Mouse (Mus musculus) heart, postnatal 0 days (tissue): Measurements from ENCODE around the gene Pde7b. TPM values are rescaled to one million over a fixed set of nuclear protein-coding genes. Genes with fewer than 3 reads are reported as not detected.

Experiments used
- ATAC-seq: fragments of 200-750 bp; cut with Nextera tagmentation; 2 replicates; pipeline ENCODE4 v1.8.0; 2017; ENCODE audit warnings: low read depth, moderate number of reproducible peaks, moderate library complexity; ENCODE audit not compliant: insufficient read depth
- DNase-seq: peaks from one replicate; pipeline ENCODE4 v3.0.0-alpha.2; 2016; ENCODE audit warnings: low spot score
- H3K27ac ChIP-seq: fragments of 300-500 bp; sonication (generic); 2 replicates; pipeline ENCODE4 v1.5.1; 2014; ENCODE audit warnings: low read depth, mild to moderate bottlenecking
- H3K27me3 ChIP-seq: fragments of 300-500 bp; sonication (generic); 2 replicates; pipeline ENCODE4 v1.6.1; 2014; ENCODE audit warnings: low read length, mixed read lengths; ENCODE audit not compliant: control insufficient read depth, insufficient read depth
- H3K36me3 ChIP-seq: fragments of 300-500 bp; sonication (generic); replicated peaks from 2 replicates; pipeline ENCODE4 v1.6.1; 2014; ENCODE audit warnings: low read length, mixed read lengths; ENCODE audit not compliant: control insufficient read depth, insufficient read depth
- H3K4me1 ChIP-seq: fragments of 300-500 bp; sonication (generic); 2 replicates; pipeline ENCODE4 v1.6.1; 2014; ENCODE audit warnings: antibody characterized with exemption; ENCODE audit not compliant: control insufficient read depth, insufficient read depth
- H3K4me2 ChIP-seq: fragments of 300-500 bp; sonication (generic); 2 replicates; pipeline ENCODE4 v1.6.1; 2014; ENCODE audit warnings: low read depth, mild to moderate bottlenecking, low read length, moderate library complexity
- H3K4me3 ChIP-seq: fragments of 300-500 bp; sonication (generic); 2 replicates; pipeline ENCODE4 v1.5.1; 2014; ENCODE audit warnings: low read depth, low read length
- H3K9ac ChIP-seq: fragments of 300-500 bp; sonication (generic); replicated peaks from 2 replicates; pipeline ENCODE4 v1.6.1; 2014; ENCODE audit warnings: low read depth, low read length, mixed read lengths
- H3K9me3 ChIP-seq: fragments of 300-500 bp; sonication (generic); replicated peaks from 2 replicates; pipeline ENCODE4 v1.6.1; 2016; ENCODE audit warnings: low read length; ENCODE audit not compliant: control insufficient read depth
- CTCF ChIP-seq: IDR thresholded peaks from 2 replicates; pipeline ENCODE4 v1.5.1; 2016; ENCODE audit warnings: antibody characterized with exemption, control low read depth, low read depth
- EP300 ChIP-seq: IDR thresholded peaks from 2 replicates; pipeline ENCODE4 v1.6.1; 2016; ENCODE audit warnings: antibody characterized with exemption, low read depth
- WGBS: fragments of 180-500 bp; shearing (Covaris S2); extraction: QIAGEN DNeasy Blood & Tissue Kit; methylation state at CpG from one replicate; pipeline ENCODE4 v1.1.7; 2014; 5-methylcytosine and 5-hydroxymethylcytosine counted together
- polyA plus RNA-seq: library from polyadenylated mRNA; unstranded; fragments of >200 nt; fragmentation: Nextera tagmentation; extraction: Ambion mirVana; gene quantifications from 2 replicates; pipeline ENCODE4 v1.2.1, GENCODE M21; 2015
- total RNA-seq: library from RNA; depleted of rRNA; stranded (reverse); fragments of >200 nt; gene quantifications from 2 replicates; pipeline ENCODE4 v1.2.3, GENCODE M21; 2014; ENCODE audit warnings: low replicate concordance

Pde7b gene
- total and polyA plus RNA-seq, 2 experiments from 2014 or later, result 5.0 to 11.8 TPM

GRCm38 (mm10) chr10:20398224-20398623 is 326.7 kb downstream of the Pde7b start:
- H3K4me2 ChIP-seq, result peak overlapping the region; percentile 15
- TF ChIP-seq EP300 (no peak), CTCF (no peak)
- no peaks in the 10 kb centered on the region for H3K36me3 ChIP-seq
- H3K27me3 ChIP-seq, result no peaks in the 10 kb centered on the region
- no peak for DNase-seq
- no peaks in the 10 kb centered on the region for H3K9me3 ChIP-seq
- 51% methylated on average over 6 of the region's 6 CpGs for whole genome bisulfite sequencing
- H3K4me1 ChIP-seq, result no peaks in the 10 kb centered on the region
- ATAC-seq, result no peak
- H3K27ac ChIP-seq, result peak overlapping the region; percentile 31; the same call in 1 of the 2 replicates
- H3K9ac ChIP-seq, result no peak overlapping the region
- peak overlapping the region; percentile 3; the same call in 1 of the 2 replicates for H3K4me3 ChIP-seq

- Histone ChIP-seq H3K27ac (no peak overlapping the region), H3K27me3 (no peaks in the 10 kb centered on the region), H3K4me3 (no peak overlapping the region), H3K4me1 (no peaks in the 10 kb centered on the region), H3K9ac (no peak overlapping the region), H3K36me3 (no peaks in the 10 kb centered on the region), H3K4me2 (no peak overlapping the region), H3K9me3 (no peaks in the 10 kb centered on the region)
- ATAC-seq, result no peak
- no peak for TF ChIP-seq CTCF
- TF ChIP-seq EP300, result no peak
- 86% methylated on average over 3 of the region's 3 CpGs for WGBS
- DNase-seq, result no peak
Measured at GRCm38 (mm10) chr10:20395778-20396177, 329.1 kb downstream of the Pde7b start.

- H3K4me3 ChIP-seq, result no peak overlapping the region
- H3K9me3 ChIP-seq, result no peaks in the 10 kb centered on the region
- ATAC-seq (no peak), DNase-seq (no peak)
- no peak overlapping the region for H3K9ac ChIP-seq
- H3K4me1 ChIP-seq, result no peaks in the 10 kb centered on the region
- no peak overlapping the region for H3K4me2 ChIP-seq
- H3K27me3 ChIP-seq, result no peaks in the 10 kb centered on the region
- WGBS, result 58% methylated on average over 5 of the region's 5 CpGs
- TF ChIP-seq EP300 (no peak), CTCF (no peak)
- H3K36me3 ChIP-seq, result no peaks in the 10 kb centered on the region
- no peak overlapping the region for H3K27ac ChIP-seq
Measured at GRCm38 (mm10) chr10:20394815-20395214, 330.1 kb downstream of the Pde7b start.

- DNase-seq (no peak), ATAC-seq (no peak)
- Histone ChIP-seq H3K36me3 (no peaks in the 10 kb centered on the region), H3K27me3 (no peaks in the 10 kb centered on the region), H3K4me3 (no peak overlapping the region), H3K4me2 (no peak overlapping the region), H3K9ac (no peak overlapping the region), H3K27ac (no peak overlapping the region), H3K4me1 (no peaks in the 10 kb centered on the region), H3K9me3 (no peaks in the 10 kb centered on the region)
- TF ChIP-seq EP300 (no peak), CTCF (no peak)
- WGBS, result 53% methylated on average over 3 of the region's 3 CpGs
Measured at GRCm38 (mm10) chr10:20390568-20390967, 334.3 kb downstream of the Pde7b start.

- Histone ChIP-seq H3K4me2 (no peak overlapping the region), H3K4me3 (no peak overlapping the region), H3K9ac (no peak overlapping the region), H3K4me1 (no peaks in the 10 kb centered on the region), H3K27me3 (no peaks in the 10 kb centered on the region), H3K36me3 (no peaks in the 10 kb centered on the region), H3K27ac (no peak overlapping the region), H3K9me3 (no peaks in the 10 kb centered on the region)
- WGBS, result 62% methylated on average over 6 of the region's 6 CpGs
- ATAC-seq (no peak), DNase-seq (no peak)
- TF ChIP-seq CTCF, result no peak
Measured at GRCm38 (mm10) chr10:20382807-20383419, 342.0 kb downstream of the Pde7b start.

- ATAC-seq (no peak), DNase-seq (no peak)
- Histone ChIP-seq H3K36me3 (no peaks in the 10 kb centered on the region), H3K27ac (no peak overlapping the region), H3K4me3 (no peak overlapping the region), H3K9me3 (no peaks in the 10 kb centered on the region), H3K9ac (no peak overlapping the region), H3K4me2 (no peak overlapping the region), H3K4me1 (no peaks in the 10 kb centered on the region), H3K27me3 (no peaks in the 10 kb centered on the region)
- 74% methylated on average over 3 of the region's 3 CpGs for WGBS
- TF ChIP-seq EP300 (no peak), CTCF (no peak)
Measured at GRCm38 (mm10) chr10:20381352-20381751, 343.5 kb downstream of the Pde7b start.
